Mouse (Mus musculus) hindbrain, embryonic 14.5 days (tissue): ENCODE results near the gene Dph3. TPM values are rescaled to one million over a fixed set of nuclear protein-coding genes. Genes with fewer than 3 reads are reported as not detected.

ENCODE experiments used
- ATAC-seq: fragments of 200-750 bp; cut with Nextera tagmentation; 2 replicates; pipeline ENCODE4 v1.8.0; 2017; ENCODE audit warnings: moderate number of reproducible peaks, mild to moderate bottlenecking, moderate TSS enrichment, moderate library complexity; ENCODE audit not compliant: low FRiP score
- DNase-seq: peaks from one replicate; pipeline ENCODE4 v3.0.0-alpha.2; 2015; ENCODE audit warnings: low spot score
- H3K27ac ChIP-seq: fragments of 300-500 bp; sonication (generic); 2 replicates; pipeline ENCODE4 v1.5.1; 2014; ENCODE audit warnings: mild to moderate bottlenecking, moderate library complexity
- H3K27me3 ChIP-seq: fragments of 300-500 bp; sonication (generic); 2 replicates; pipeline ENCODE4 v1.6.1; 2014; ENCODE audit warnings: mild to moderate bottlenecking, low read length, mixed read lengths; ENCODE audit not compliant: control insufficient read depth, insufficient read depth
- H3K36me3 ChIP-seq: fragments of 300-500 bp; sonication (generic); replicated peaks from 2 replicates; pipeline ENCODE4 v1.6.1; 2014; ENCODE audit not compliant: control insufficient read depth, insufficient read depth
- H3K4me1 ChIP-seq: fragments of 300-500 bp; sonication (generic); replicated peaks from 2 replicates; pipeline ENCODE4 v1.6.1; 2014; ENCODE audit warnings: antibody characterized with exemption, low read length, mixed read lengths; ENCODE audit not compliant: control insufficient read depth, insufficient read depth
- H3K4me2 ChIP-seq: fragments of 300-500 bp; sonication (generic); replicated peaks from 2 replicates; pipeline ENCODE4 v1.6.1; 2014; ENCODE audit warnings: mild to moderate bottlenecking, moderate library complexity
- H3K4me3 ChIP-seq: fragments of 300-500 bp; sonication (generic); replicated peaks from 2 replicates; pipeline ENCODE4 v1.5.1; 2014; ENCODE audit warnings: mild to moderate bottlenecking, low read length
- H3K9ac ChIP-seq: fragments of 300-500 bp; sonication (generic); 2 replicates; pipeline ENCODE4 v1.6.1; 2014
- H3K9me3 ChIP-seq: fragments of 300-500 bp; sonication (generic); 2 replicates; pipeline ENCODE4 v1.6.1; 2016; ENCODE audit warnings: low read length; ENCODE audit not compliant: control insufficient read depth
- WGBS: fragments of 180-500 bp; shearing (Covaris S2); extraction: QIAGEN DNeasy Blood & Tissue Kit; methylation state at CpG from one replicate; pipeline ENCODE4 v1.1.7; 2014; 5-methylcytosine and 5-hydroxymethylcytosine counted together
- polyA plus RNA-seq: library from polyadenylated mRNA; unstranded; fragments of >200 nt; fragmentation: Nextera tagmentation; extraction: Ambion mirVana; gene quantifications from 2 replicates; pipeline ENCODE4 v1.2.1, GENCODE M21; 2014

Dph3 gene
- polyA plus RNA-seq, 1 experiment from 2014 or later, result 74.9 TPM

- 86% methylated on average over 4 of the region's 4 CpGs for WGBS
- no peak for DNase-seq
Measured at GRCm38 (mm10) chr14:32106911-32107310, 21.4 kb upstream of the Dph3 start.

GRCm38 (mm10) chr14:32105663-32106062, 20.1 kb upstream of the Dph3 start:
- no peak overlapping the region for H3K4me2 ChIP-seq
- 68% methylated on average over 7 of the region's 7 CpGs for WGBS
- no peak overlapping the region for H3K4me3 ChIP-seq
- DNase-seq, result no peak
- no peaks in the 10 kb centered on the region for H3K9me3 ChIP-seq
- H3K4me1 ChIP-seq, result no peaks in the 10 kb centered on the region
- no peaks in the 10 kb centered on the region for H3K27me3 ChIP-seq
- H3K27ac ChIP-seq, result no peak overlapping the region
- ATAC-seq, result no peak
- H3K36me3 ChIP-seq, result peaks cover 29% of the 10 kb centered on the region
- no peak overlapping the region for H3K9ac ChIP-seq

More at GRCm38 (mm10) chr14:32106911-32107310, 21.4 kb upstream of the Dph3 start:
- H3K27ac ChIP-seq, result no peak overlapping the region
- H3K36me3 ChIP-seq, result peaks cover 19% of the 10 kb centered on the region
- no peaks in the 10 kb centered on the region for H3K9me3 ChIP-seq
- ATAC-seq, result no peak
- H3K4me1 ChIP-seq, result no peaks in the 10 kb centered on the region
- H3K9ac ChIP-seq, result no peak overlapping the region
- H3K4me2 ChIP-seq, result no peak overlapping the region
- H3K4me3 ChIP-seq, result no peak overlapping the region
- H3K27me3 ChIP-seq, result no peaks in the 10 kb centered on the region

GRCm38 (mm10) chr14:32103556-32103955, 18.0 kb upstream of the Dph3 start:
- DNase-seq, result no peak
- Histone ChIP-seq H3K4me2 (no peak overlapping the region), H3K9me3 (no peaks in the 10 kb centered on the region), H3K27ac (no peak overlapping the region), H3K4me1 (no peaks in the 10 kb centered on the region), H3K36me3 (peaks cover 50% of the 10 kb centered on the region), H3K27me3 (no peaks in the 10 kb centered on the region), H3K9ac (no peak overlapping the region), H3K4me3 (no peak overlapping the region)
- no peak for ATAC-seq
- WGBS, result 83% methylated on average over 4 of the region's 4 CpGs

- Histone ChIP-seq H3K9ac (no peak overlapping the region), H3K4me3 (no peak overlapping the region), H3K36me3 (peaks cover 93% of the 10 kb centered on the region), H3K27ac (no peak overlapping the region), H3K27me3 (no peaks in the 10 kb centered on the region), H3K4me2 (no peak overlapping the region), H3K4me1 (no peaks in the 10 kb centered on the region), H3K9me3 (no peaks in the 10 kb centered on the region)
- ATAC-seq (no peak), DNase-seq (no peak)
- 93% methylated on average over 3 of the region's 3 CpGs for WGBS
Measured at GRCm38 (mm10) chr14:32098951-32099350, 13.4 kb upstream of the Dph3 start.

GRCm38 (mm10) chr14:32097691-32098090, 12.2 kb upstream of the Dph3 start:
- 96% methylated on average over 7 of the region's 7 CpGs for WGBS
- Histone ChIP-seq H3K9me3 (no peaks in the 10 kb centered on the region), H3K27ac (no peak overlapping the region), H3K4me3 (no peak overlapping the region), H3K4me1 (no peaks in the 10 kb centered on the region), H3K27me3 (no peaks in the 10 kb centered on the region), H3K4me2 (no peak overlapping the region), H3K36me3 (peaks cover 96% of the 10 kb centered on the region), H3K9ac (no peak overlapping the region)
- ATAC-seq (no peak), DNase-seq (no peak)

- Histone ChIP-seq H3K9ac (no peak overlapping the region), H3K4me3 (no peak overlapping the region), H3K4me2 (no peak overlapping the region), H3K9me3 (no peaks in the 10 kb centered on the region), H3K27me3 (no peaks in the 10 kb centered on the region), H3K27ac (no peak overlapping the region), H3K4me1 (no peaks in the 10 kb centered on the region), H3K36me3 (peaks cover 96% of the 10 kb centered on the region)
- DNase-seq, result no peak
- ATAC-seq, result no peak
- 93% methylated on average over 5 of the region's 5 CpGs for WGBS
Measured at GRCm38 (mm10) chr14:32096740-32097139, 11.2 kb upstream of the Dph3 start.

GRCm38 (mm10) chr14:32095646-32096045, 10.1 kb upstream of the Dph3 start:
- Histone ChIP-seq H3K4me2 (no peak overlapping the region), H3K27me3 (no peaks in the 10 kb centered on the region), H3K9me3 (no peaks in the 10 kb centered on the region), H3K27ac (no peak overlapping the region), H3K4me1 (no peaks in the 10 kb centered on the region), H3K4me3 (no peak overlapping the region), H3K9ac (no peak overlapping the region), H3K36me3 (peaks cover 92% of the 10 kb centered on the region)
- 94% methylated on average over 5 of the region's 5 CpGs for WGBS
- ATAC-seq (no peak), DNase-seq (no peak)

- no peaks in the 10 kb centered on the region for H3K27me3 ChIP-seq
- WGBS, result 94% methylated on average over 11 of the region's 11 CpGs
- H3K27ac ChIP-seq, result no peak overlapping the region
- no peaks in the 10 kb centered on the region for H3K4me1 ChIP-seq
- H3K4me3 ChIP-seq, result no peak overlapping the region
- H3K4me2 ChIP-seq, result no peak overlapping the region
- H3K36me3 ChIP-seq, result peaks cover 71% of the 10 kb centered on the region
- DNase-seq (no peak), ATAC-seq (no peak)
- H3K9ac ChIP-seq, result no peak overlapping the region
- H3K9me3 ChIP-seq, result no peaks in the 10 kb centered on the region
Measured at GRCm38 (mm10) chr14:32093500-32094117, 8.1 kb upstream of the Dph3 start.

GRCm38 (mm10) chr14:32093018-32093417, 7.5 kb upstream of the Dph3 start:
- Histone ChIP-seq H3K36me3 (peaks cover 65% of the 10 kb centered on the region), H3K27me3 (no peaks in the 10 kb centered on the region)
- no peak for ATAC-seq

GRCm38 (mm10) chr14:32091704-32092103, 6.2 kb upstream of the Dph3 start:
- ATAC-seq, result no peak
- DNase-seq, result no peak
- H3K4me3 ChIP-seq, result no peak overlapping the region
- no peaks in the 10 kb centered on the region for H3K27me3 ChIP-seq
- peaks cover 52% of the 10 kb centered on the region for H3K36me3 ChIP-seq
- H3K27ac ChIP-seq, result no peak overlapping the region
- no peak overlapping the region for H3K4me2 ChIP-seq
- WGBS, result 89% methylated on average over 4 of the region's 4 CpGs
- H3K9me3 ChIP-seq, result no peaks in the 10 kb centered on the region
- no peak overlapping the region for H3K9ac ChIP-seq
- H3K4me1 ChIP-seq, result 0 out of 2 replicates have a peak, but pooled peaks cover under 1% of the 10 kb centered on the region

More at GRCm38 (mm10) chr14:32093018-32093417, 7.5 kb upstream of the Dph3 start:
- Histone ChIP-seq H3K4me3 (no peak overlapping the region), H3K4me2 (no peak overlapping the region), H3K9me3 (no peaks in the 10 kb centered on the region), H3K9ac (no peak overlapping the region), H3K4me1 (no peaks in the 10 kb centered on the region), H3K27ac (no peak overlapping the region)
- no peak for DNase-seq
- 83% methylated on average over 1 of the region's 1 CpGs for WGBS
